Mouse (Mus musculus) gastrocnemius, postnatal 14 days (tissue): ENCODE measurements around the gene Casp7. TPM values are rescaled to one million over a fixed set of nuclear protein-coding genes. Genes with fewer than 3 reads are reported as not detected.

ENCODE experiments used
- DNase-seq: peaks from one replicate; pipeline ENCODE4 v3.0.0; 2021; ENCODE audit warnings: mixed read lengths
- intact Hi-C: fragments of 180-260 bp; cut with DNase I; formaldehyde crosslinking; loops from one replicate; pipeline ENCODE4 v1.15.1; 2025; ENCODE audit warnings: low total_unique reads
- total RNA-seq, 2 experiments: library from RNA; stranded (reverse); gene quantifications; 2 replicates each; pipeline ENCODE4 v1.2.3; 2021

Gene Casp7
- total RNA-seq, 2 experiments from 2014 or later, result 6.2 to 7.7 TPM

GRCm38 (mm10) chr19:56454862-56455261 lies 57.9 kb downstream of the Casp7 start:
- DNase-seq, result no peak
- intact Hi-C loops, result no loop called here

GRCm38 (mm10) chr19:56455369-56455768 lies 58.4 kb downstream of the Casp7 start:
- no peak for DNase-seq
- intact Hi-C loops, result no loop called here

GRCm38 (mm10) chr19:56457569-56457968 lies 60.6 kb downstream of the Casp7 start:
- no peak for DNase-seq
- intact Hi-C loops, result no loop called here

GRCm38 (mm10) chr19:56459154-56460050 lies 62.5 kb downstream of the Casp7 start:
- intact Hi-C loops, result no loop called here

GRCm38 (mm10) chr19:56460241-56460640 lies 63.3 kb downstream of the Casp7 start:
- intact Hi-C loops, result no loop called here
- no peak for DNase-seq

More at GRCm38 (mm10) chr19:56459154-56460050, 62.5 kb downstream of the Casp7 start:
- DNase-seq, result no peak

- DNase-seq, result no peak
- intact Hi-C loops, result no loop called here
These were observed 64.7 kb downstream of the Casp7 start, which contains the start of gene Plekhs1 for GRCm38 (mm10) chr19:56461522-56462101. Gene Plekhs1 (plus strand): TSS chr19:56461640.

- DNase-seq, result no peak
- intact Hi-C loops, result no loop called here
These were observed 65.9 kb downstream of the Casp7 start for GRCm38 (mm10) chr19:56462786-56463185.

GRCm38 (mm10) chr19:56466486-56466885 lies 69.6 kb downstream of the Casp7 start:
- DNase-seq, result no peak
- intact Hi-C loops, result no loop called here

GRCm38 (mm10) chr19:56470286-56471020 lies 73.5 kb downstream of the Casp7 start:
- intact Hi-C loops, result no loop called here

GRCm38 (mm10) chr19:56471934-56472333 lies 75.0 kb downstream of the Casp7 start:
- intact Hi-C loops, result no loop called here
- no peak for DNase-seq

More at GRCm38 (mm10) chr19:56470286-56471020, 73.5 kb downstream of the Casp7 start:
- DNase-seq, result no peak

- intact Hi-C loops, result no loop called here
- DNase-seq, result no peak
These were observed 78.1 kb downstream of the Casp7 start for GRCm38 (mm10) chr19:56474869-56475550.

GRCm38 (mm10) chr19:56476546-56476945 lies 79.6 kb downstream of the Casp7 start:
- intact Hi-C loops, result no loop called here
- DNase-seq, result no peak

GRCm38 (mm10) chr19:56477253-56477652 lies 80.3 kb downstream of the Casp7 start:
- DNase-seq, result no peak
- intact Hi-C loops, result no loop called here

- intact Hi-C loops, result no loop called here
- no peak for DNase-seq
These were observed 80.9 kb downstream of the Casp7 start for GRCm38 (mm10) chr19:56477832-56478231.

GRCm38 (mm10) chr19:56484630-56485375 lies 87.9 kb downstream of the Casp7 start:
- intact Hi-C loops, result no loop called here
- no peak for DNase-seq

- intact Hi-C loops, result no loop called here
- peak; percentile 43 for DNase-seq
These were observed 88.7 kb downstream of the Casp7 start for GRCm38 (mm10) chr19:56485376-56486271.

GRCm38 (mm10) chr19:56486926-56487325 lies 90.0 kb downstream of the Casp7 start:
- intact Hi-C loops, result no loop called here
- no peak for DNase-seq

GRCm38 (mm10) chr19:56487339-56487738 lies 90.4 kb downstream of the Casp7 start:
- no peak for DNase-seq
- intact Hi-C loops, result no loop called here
